Mouse (Mus musculus): ENCODE data around the gene Adgrg1.

GRCm38 (mm10) chr8:95037106-95037925 is 62.8 kb downstream of the Adgrg1 start:
- TF ChIP-seq CTCF (IDR thresholded peaks at IDR 0.05; ENCODE audit: borderline replicate concordance, control insufficient read depth, extremely low read depth, insufficient read depth, low read length, poor library complexity) (no peak), POLR2A (IDR thresholded peaks at IDR 0.05; ENCODE audit: control insufficient read depth, extremely low read depth, insufficient read depth, low read length, poor library complexity) (no peak)

All from thymus, adult 2 months (tissue).